Mouse (Mus musculus) cerebellum, adult (tissue): Measurements from ENCODE around the gene Chrne.
"Not testable (repeated sequence)": the region's sequence is repeated elsewhere in the genome, so short reads cannot be mapped to it uniquely, and the experiment has no call there.

Experiments
- ATAC-seq: cut with Nextera tagmentation; 2 replicates; pipeline ENCODE4 v1.9.2; 2017; ENCODE audit warnings: mild to moderate bottlenecking, moderate library complexity, mixed read lengths; ENCODE audit not compliant: insufficient number of reproducible peaks, low FRiP score, low TSS enrichment

Gene Chrne

DNA sequence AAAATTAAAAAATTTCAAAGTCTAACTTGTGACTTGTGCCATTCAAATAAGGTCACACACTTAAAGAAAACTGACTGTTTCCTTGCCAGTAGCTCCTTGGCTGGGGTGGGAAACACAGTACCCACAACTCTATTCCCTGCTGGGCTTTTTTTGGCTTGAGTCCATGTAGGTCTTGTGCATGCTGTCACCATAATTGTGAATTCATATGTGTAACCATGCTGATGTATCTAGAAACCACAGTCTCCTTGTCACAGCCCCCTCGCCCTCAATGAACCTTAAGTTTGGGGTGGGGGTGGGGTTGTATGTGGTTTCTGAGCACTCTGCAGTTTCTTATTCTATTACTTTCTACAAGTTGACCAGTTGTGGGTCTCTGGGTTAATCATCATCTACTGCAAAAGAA lies 27.3 kb downstream of the Chrne start:
- no peak for ATAC-seq

DNA sequence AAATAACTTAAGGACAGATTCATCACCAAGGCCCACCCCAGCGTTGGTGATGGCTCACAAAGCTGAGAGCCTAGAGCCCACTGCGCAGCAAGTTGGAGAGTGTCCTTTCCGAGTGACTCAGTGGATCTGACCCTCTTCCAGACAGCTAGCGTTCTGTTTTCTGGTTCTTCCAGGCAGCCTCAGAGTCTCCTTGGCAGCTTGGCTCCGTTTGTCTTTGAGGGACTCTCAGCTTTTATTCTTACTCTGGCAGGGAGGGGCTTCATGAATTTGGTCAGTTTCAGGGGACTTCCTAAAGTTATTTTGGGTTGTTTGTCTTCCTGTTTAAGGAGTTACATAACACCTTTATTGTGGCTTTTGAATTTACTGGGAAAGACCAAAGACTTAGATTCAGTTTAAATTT lies 32.1 kb downstream of the Chrne start:
- ATAC-seq: no peak

DNA sequence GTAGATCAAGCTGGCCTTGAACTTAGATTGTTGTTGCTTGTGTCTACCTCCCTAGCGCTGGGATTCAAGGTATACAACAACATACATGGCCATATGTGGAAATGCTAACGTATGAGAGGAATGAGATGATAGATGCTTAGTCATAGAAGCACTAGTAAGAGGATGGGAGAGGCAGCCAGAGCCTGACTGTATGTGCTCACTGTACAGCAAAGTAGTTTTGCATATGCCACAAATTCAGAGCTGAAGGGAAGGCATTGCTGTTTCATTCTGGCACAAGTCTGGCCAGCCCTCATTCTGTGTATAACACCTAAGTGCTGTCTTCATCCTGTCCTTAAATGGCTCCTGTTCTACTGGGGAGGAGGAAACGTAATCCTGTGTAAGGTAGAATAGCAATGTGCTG lies 32.8 kb downstream of the Chrne start:
- no peak for ATAC-seq

DNA sequence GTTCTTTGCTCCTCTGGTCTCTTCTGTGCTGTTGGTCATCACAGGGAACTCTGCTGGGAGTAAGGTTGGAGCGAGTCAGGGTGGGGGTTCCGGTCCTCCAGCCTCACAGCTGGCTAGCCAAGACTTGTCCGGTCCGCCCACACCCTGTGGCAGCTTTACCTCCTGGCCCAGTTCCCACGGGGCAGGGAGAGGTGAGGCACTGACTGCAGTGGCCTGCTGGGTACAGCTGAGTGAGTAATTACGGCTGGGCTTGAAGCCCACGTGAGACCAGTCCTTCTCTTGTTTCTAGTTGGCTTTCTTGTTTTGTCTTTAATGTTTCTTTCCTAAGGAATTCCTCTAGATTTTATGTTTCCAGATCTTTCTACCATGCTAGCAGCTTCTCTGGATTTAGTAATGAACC lies 33.6 kb downstream of the Chrne start:
- ATAC-seq: no peak

DNA sequence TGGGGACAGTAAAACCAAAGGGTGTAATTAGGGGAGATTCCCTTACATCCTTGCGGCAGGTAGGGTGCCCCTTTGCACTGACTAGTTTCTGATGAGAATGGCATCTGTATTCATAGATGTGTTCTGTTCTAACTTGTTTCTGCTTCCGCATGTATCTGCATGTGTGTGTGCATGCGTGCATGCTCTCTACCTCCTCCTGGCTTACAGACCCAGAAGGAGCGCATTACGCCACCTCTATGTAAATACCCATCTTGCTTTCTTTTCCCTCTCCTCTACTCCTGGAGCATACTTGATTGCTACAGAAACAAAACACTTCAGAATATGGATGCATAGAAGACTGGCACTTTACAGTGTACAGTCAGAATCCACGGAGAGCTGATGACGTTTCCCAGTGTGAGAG lies 35.2 kb downstream of the Chrne start:
- no peak for ATAC-seq

DNA sequence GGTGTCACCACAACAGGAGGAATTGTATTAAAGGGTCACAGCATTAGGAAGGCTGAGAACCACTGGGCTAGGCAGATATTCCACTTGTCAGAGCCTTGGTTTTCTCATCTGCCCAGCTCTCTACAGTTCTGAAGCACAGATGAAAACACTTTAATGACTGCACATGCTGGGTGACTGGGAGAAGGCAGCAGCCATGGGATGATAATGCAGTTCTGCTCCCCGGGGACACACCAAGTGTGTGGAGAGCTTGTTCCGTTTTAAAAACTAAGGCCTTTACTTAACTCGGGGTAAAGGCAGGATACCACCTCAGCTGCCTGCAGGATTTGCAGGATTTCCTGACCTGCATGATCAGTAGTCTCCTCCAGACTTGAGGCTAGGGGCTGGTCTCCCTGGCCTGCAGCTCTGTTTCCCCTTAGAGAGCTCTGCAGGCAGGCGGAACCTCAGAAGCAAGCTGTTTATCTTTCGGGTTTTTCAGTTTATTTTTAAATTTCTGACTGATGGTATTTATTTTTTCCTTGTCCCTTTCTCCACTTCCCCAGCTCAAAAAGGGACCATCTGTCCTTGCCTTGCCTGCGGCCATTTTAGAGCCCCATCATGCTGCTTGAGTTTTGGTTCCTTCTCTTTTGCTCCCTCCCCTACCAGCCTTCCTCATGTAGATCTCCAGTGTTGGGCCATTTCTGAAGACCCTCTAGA lies 35.8 kb downstream of the Chrne start:
- ATAC-seq: no peak

DNA sequence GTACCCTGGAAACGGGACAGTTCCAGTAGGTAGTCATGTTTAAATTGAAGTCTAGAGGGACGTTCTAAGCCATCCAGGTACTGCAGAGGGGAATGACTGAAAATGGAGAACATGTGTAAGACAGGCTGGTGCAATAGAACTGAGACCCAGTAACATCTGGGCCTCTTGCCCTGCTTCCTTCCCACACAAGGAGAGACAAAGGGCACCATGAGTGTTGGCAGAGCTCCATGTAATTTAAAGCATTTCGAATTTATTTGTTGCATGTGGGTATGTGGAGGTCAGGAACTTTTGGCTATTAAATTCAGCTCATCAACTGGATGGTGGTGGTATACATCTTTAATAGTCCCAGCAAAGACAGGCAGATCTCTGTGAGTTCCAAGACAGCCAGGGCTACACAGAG lies 36.8 kb downstream of the Chrne start:
- no peak for ATAC-seq

DNA sequence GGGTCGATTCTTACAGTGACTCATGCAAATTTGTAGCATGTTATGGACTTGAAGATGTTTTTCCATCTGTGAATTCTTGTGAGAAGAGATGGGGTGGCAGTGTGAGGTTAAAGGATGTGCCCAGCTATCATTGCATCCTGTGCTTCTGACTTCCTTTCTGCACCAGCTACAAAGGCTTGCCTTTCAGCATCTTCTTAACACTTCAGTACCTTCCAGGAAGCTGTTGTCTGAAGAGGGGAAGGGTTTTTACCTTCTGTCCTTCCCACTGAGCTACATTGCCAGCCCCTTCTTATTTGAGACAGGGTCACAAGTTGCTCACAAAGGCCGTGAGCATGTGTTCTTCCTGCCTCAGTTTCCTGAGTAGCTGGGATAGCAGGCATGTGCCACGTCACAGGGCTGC lies 38.1 kb downstream of the Chrne start:
- no peak for ATAC-seq

DNA sequence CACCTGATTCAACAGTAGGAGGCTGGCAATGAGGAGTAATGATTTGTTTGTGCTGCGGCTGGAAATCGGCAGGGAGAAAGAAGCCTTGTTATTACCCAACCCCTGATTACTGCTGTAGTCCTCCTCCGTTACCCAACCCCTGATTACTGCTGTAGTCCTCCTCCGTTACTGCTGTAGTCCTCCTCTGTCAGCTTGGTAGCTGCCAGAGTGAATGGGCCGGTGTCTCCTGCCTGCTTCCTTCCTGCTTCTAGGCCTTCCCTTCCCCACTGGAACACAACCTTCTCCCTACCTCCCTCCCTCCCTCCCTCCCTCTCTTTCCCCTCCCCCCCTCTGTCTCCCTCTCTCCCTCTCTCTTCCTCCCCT lies 38.7 kb downstream of the Chrne start:
- ATAC-seq: no peak

DNA sequence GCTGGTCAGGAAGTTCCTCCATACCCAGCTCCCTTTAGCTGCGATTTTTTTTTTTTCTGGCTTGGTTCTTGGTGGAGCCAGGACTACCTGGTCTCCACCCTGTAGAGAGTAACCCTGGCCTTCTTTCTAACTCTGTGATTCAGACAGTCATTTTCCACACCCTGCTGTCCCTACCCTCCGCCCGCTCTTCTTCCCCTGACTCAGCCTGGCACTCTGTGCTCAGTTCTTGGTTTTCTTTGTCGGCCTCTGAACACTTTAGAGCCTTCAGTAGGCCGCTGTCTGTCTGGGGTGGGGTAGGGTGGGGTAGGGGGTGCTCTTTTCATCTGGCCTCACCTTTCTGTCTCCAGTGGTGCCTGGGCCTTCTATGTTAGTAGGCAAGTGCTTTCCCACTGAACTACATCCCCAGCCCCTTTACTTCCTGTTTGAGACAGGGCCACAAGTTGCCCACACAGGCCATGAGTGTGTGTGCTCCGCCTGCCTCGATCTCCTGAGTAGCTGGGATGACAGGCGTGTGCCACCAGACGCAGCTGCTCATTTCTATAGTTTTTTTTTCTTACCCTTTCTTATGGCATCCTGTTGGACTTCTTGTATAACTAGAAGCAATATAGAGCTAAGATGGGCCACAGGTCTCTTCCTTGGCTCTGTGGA lies 39.2 kb downstream of the Chrne start:
- ATAC-seq: no peak

DNA sequence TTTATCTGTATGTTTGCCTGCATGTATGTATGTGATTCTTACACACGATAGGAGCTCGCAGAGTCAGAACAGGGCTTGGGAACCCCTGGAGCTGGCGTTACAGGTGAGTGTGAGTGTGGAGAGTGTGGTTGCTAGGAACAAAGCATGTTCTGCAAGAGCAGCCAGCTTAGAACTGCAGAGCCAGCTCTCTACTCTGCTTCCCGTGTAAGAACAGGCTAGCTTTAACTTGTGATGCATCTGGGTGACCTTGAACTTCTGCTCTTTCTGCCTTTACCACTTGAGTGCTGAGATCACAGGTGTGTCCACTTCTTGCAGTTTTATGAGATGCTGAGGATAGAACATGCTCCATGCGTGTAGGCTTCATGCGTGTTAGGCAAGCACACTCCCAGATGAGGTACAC lies 40.1 kb downstream of the Chrne start:
- no peak for ATAC-seq

DNA sequence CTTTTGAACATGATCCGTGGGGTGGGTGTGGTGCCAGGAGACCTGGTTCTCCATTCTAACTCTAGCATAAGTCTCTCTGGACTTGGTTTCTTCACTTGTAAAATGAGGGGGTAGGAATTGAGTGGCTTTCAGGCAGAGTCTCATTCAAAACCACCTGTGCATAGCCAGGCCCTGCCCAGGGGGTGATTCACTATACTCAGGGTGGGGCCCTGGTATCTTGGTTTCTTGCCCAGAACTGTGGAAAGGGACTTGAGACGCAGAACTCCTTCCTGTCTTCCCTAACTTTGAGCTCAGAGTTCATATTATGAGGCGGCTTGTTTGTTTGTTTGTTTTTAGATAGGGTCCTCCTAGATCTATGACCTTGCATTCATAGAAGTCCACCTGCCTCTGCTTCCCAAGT lies 41.8 kb downstream of the Chrne start:
- no peak for ATAC-seq

DNA sequence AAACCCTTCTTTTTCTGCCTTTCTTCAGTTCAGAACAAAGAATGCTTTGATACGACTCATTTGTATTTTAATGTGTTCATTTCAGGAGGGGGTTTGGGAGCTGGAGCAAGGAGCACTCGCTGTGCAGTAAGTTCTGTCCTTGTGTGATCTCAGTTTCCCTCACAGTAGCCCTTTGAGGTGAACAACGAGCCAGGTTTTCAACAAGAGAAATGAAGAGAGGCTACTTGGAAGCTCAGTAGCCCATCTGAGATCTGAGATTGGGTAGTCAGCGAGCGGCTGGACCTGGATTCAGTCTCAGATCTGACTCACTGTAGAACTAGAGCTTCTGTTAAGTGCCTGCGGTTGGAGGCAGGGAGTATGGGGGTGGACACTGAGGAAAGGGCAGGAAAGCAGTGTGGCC lies 45.1 kb downstream of the Chrne start:
- no peak for ATAC-seq

DNA sequence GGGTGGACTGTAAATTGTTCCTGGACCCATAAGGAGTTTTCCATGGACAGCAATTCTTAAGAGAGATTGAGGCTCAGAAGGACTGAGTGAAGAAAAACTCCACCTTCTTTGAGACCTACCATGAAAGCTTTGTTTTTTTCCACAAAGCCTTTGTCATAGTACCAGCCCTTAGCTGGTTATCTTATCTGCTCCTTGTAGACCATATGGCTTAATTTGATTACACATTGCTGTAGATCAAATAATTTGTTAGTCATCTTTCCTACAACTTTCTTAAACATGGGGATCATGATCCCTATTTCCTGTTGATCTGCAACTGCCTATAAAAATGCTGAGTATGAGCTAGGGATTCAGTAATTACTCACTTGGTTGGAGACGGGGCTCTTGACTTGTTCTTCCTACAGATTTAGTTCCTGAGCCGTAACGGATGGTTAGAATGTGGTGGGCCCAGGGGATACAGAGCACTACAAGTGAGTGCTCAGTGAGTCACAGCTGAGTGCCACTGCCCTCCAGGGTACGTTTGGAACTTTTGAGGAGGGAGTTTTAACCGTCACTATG lies 46.6 kb downstream of the Chrne start:
- no peak for ATAC-seq

DNA sequence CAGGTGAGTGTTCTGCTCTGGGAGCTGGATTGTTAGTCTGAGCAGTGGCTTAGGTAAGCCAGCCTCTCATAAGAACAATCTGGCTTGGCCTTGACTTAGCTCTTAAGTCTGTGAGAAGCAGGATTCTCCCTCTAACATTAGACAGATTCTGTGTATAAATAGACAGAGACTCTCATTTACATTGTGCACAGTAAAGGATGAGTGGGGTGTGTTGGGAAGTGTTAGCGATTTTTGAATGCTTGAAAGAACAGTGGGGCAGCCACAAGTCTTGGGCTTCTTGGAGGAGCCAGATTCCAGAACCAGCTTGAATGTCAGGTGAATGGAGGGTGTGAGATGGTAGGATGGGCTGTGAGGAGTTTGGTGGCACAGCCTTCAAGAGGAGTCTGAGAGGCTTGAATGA lies 47.4 kb downstream of the Chrne start:
- ATAC-seq: no peak

DNA sequence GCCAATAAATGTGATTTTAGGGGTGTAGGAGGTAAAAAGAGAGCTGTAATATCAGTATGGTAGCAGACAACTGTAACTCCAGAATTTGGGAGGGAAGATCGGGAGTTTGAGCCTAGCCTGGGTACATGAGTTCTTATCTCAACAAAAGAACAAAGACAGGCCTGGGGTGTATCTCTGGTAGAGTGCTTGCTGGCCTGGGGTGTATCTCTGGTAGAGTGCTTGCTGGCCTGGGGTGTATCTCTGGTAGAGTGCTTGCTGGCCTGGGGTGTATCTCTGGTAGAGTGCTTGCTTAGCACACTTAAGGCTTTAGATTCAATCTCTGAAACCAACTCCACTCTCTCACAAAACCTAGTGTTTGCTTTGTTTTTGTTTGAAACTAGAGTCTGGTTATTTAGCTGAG lies 48.4 kb downstream of the Chrne start:
- not testable (repeated sequence) for ATAC-seq

DNA sequence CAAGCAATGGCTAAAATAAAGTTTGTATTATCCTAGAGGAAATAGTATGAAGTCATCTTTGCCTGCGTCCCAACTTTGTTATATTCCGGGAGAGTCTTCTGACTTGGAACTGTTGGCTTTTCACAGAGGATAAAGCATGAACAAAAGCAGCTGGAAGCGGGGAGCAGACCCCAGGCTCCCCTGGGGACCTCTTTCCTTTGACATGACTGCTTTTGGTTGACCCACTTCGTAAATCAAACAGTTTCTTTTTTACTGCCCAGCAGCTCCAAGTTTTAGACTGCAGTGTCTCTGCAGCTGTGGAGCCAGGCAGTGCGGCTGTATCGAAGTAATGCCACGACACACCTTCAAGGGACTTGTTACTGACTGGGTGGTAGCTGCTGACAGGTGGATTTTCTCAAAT lies 52.4 kb downstream of the Chrne start:
- ATAC-seq: no peak
